Mouse (Mus musculus): ENCODE measurements around the gene Psmc2.

Gene Psmc2

GRCm38 (mm10) chr5:21804837-21805236 lies 19.8 kb downstream of the Psmc2 start:
- no peak for DNase-seq (ENCODE audit: low read depth)

- DNase-seq (ENCODE audit: low read depth) = no peak
Measured at GRCm38 (mm10) chr5:21810924-21811323, 25.8 kb downstream of the Psmc2 start.

GRCm38 (mm10) chr5:21813994-21814393 lies 28.9 kb downstream of the Psmc2 start:
- peak; percentile 70 for DNase-seq (ENCODE audit: low read depth)

- DNase-seq (ENCODE audit: low read depth) = no peak
Measured at GRCm38 (mm10) chr5:21826370-21826769, 41.3 kb downstream of the Psmc2 start.

GRCm38 (mm10) chr5:21827643-21828042 lies 42.6 kb downstream of the Psmc2 start:
- DNase-seq (ENCODE audit: low read depth) = no peak

- DNase-seq (ENCODE audit: low read depth) = no peak
Measured at GRCm38 (mm10) chr5:21828855-21829254, 43.8 kb downstream of the Psmc2 start.

GRCm38 (mm10) chr5:21831761-21832160 lies 46.7 kb downstream of the Psmc2 start:
- no peak for DNase-seq (ENCODE audit: low read depth)

- DNase-seq (ENCODE audit: low read depth) = peak; percentile 21
Measured at GRCm38 (mm10) chr5:21844676-21845075, 59.6 kb downstream of the Psmc2 start.

GRCm38 (mm10) chr5:21846616-21847290 lies 61.7 kb downstream of the Psmc2 start:
- DNase-seq (ENCODE audit: low read depth) = peak; percentile 52

- DNase-seq (ENCODE audit: low read depth) = no peak
Measured at GRCm38 (mm10) chr5:21847438-21847837, 62.4 kb downstream of the Psmc2 start.

GRCm38 (mm10) chr5:21851679-21852340 lies 66.7 kb downstream of the Psmc2 start:
- DNase-seq (ENCODE audit: low read depth) = no peak
